Mouse (Mus musculus) lung, embryonic 16.5 days (tissue): ENCODE data around the gene S100a8. TPM values are rescaled to one million over a fixed set of nuclear protein-coding genes. Genes with fewer than 3 reads are reported as not detected.

ENCODE experiments used
- ATAC-seq: fragments of 200-750 bp; cut with Nextera tagmentation; 2 replicates; pipeline ENCODE4 v1.8.0; 2017; ENCODE audit warnings: low read depth, mild to moderate bottlenecking, moderate library complexity
- H3K27ac ChIP-seq: fragments of 300-500 bp; sonication (generic); 2 replicates; pipeline ENCODE4 v1.5.1; 2014; ENCODE audit warnings: mild to moderate bottlenecking, control low read depth, low read length
- H3K27me3 ChIP-seq: fragments of 300-500 bp; sonication (generic); 2 replicates; pipeline ENCODE4 v1.6.1; 2014; ENCODE audit warnings: low read depth, low read length, mixed read lengths; ENCODE audit not compliant: control insufficient read depth, insufficient read depth
- H3K36me3 ChIP-seq: fragments of 300-500 bp; sonication (generic); 2 replicates; pipeline ENCODE4 v1.6.1; 2014; ENCODE audit warnings: low read length; ENCODE audit not compliant: control insufficient read depth, insufficient read depth
- H3K4me1 ChIP-seq: fragments of 300-500 bp; sonication (generic); replicated peaks from 2 replicates; pipeline ENCODE4 v1.6.1; 2014; ENCODE audit warnings: low read length, mixed read lengths; ENCODE audit not compliant: control insufficient read depth, insufficient read depth
- H3K4me2 ChIP-seq: fragments of 300-500 bp; sonication (generic); 2 replicates; pipeline ENCODE4 v1.6.1; 2014; ENCODE audit warnings: low read depth, low read length, control low read depth
- H3K4me3 ChIP-seq: fragments of 300-500 bp; sonication (generic); 2 replicates; pipeline ENCODE4 v1.5.1; 2014; ENCODE audit warnings: mild to moderate bottlenecking, low read length, control low read depth
- H3K9ac ChIP-seq: fragments of 300-500 bp; sonication (generic); 2 replicates; pipeline ENCODE4 v1.6.1; 2014; ENCODE audit warnings: low read length, control low read depth
- H3K9me3 ChIP-seq: fragments of 300-500 bp; sonication (generic); 2 replicates; pipeline ENCODE4 v1.6.1; 2016; ENCODE audit warnings: low read length; ENCODE audit not compliant: control insufficient read depth
- WGBS: fragments of 180-500 bp; shearing (Covaris S2); extraction: QIAGEN DNeasy Blood & Tissue Kit; methylation state at CpG from one replicate; pipeline ENCODE4 v1.1.7; 2014; 5-methylcytosine and 5-hydroxymethylcytosine counted together
- polyA plus RNA-seq: library from polyadenylated mRNA; unstranded; fragments of >200 nt; fragmentation: Nextera tagmentation; extraction: Ambion mirVana; gene quantifications from 2 replicates; pipeline ENCODE4 v1.2.1, GENCODE M21; 2015

S100a8 gene
- polyA plus RNA-seq = 27.3 and 53.3 TPM in 2 replicates

- Histone ChIP-seq H3K36me3 (no peaks in the 10 kb centered on the region), H3K27me3 (no peaks in the 10 kb centered on the region), H3K27ac (no peak within 1 kb of the TSS), H3K9me3 (no peaks in the 10 kb centered on the region), H3K4me2 (no peak within 1 kb of the TSS), H3K4me1 (no peaks in the 10 kb centered on the region), H3K9ac (no peak within 1 kb of the TSS), H3K4me3 (no peak within 1 kb of the TSS)
- 51% methylated on average over 8 of the region's 8 CpGs for WGBS
- ATAC-seq = peak; percentile 59; the same call in 1 of the 2 replicates
Measured at GRCm38 (mm10) chr3:90668846-90669245, at the start of gene S100a8. TSS of gene S100a8 (plus strand) at chr3:90668978.

- WGBS = 38% methylated on average over 7 of the region's 7 CpGs
- no peak overlapping the region for H3K4me3 ChIP-seq
- ATAC-seq = no peak
- H3K27ac ChIP-seq = no peak overlapping the region
- no peaks in the 10 kb centered on the region for H3K36me3 ChIP-seq
- no peaks in the 10 kb centered on the region; the same call in 1 of the 2 replicates for H3K9me3 ChIP-seq
- no peak overlapping the region for H3K4me2 ChIP-seq
- no peak overlapping the region for H3K9ac ChIP-seq
- H3K4me1 ChIP-seq = peaks cover 4% of the 10 kb centered on the region
- H3K27me3 ChIP-seq = no peaks in the 10 kb centered on the region
Measured at GRCm38 (mm10) chr3:90621552-90621951, 47.2 kb upstream of the S100a8 start.

GRCm38 (mm10) chr3:90623435-90624071, 45.2 kb upstream of the S100a8 start:
- peak; percentile 47 for ATAC-seq
- Histone ChIP-seq H3K4me2 (no peak overlapping the region), H3K4me3 (no peak overlapping the region), H3K36me3 (no peaks in the 10 kb centered on the region), H3K27me3 (no peaks in the 10 kb centered on the region), H3K27ac (no peak overlapping the region; the same call in 1 of the 2 replicates), H3K9ac (no peak overlapping the region), H3K4me1 (peaks cover 4% of the 10 kb centered on the region), H3K9me3 (no peaks in the 10 kb centered on the region)
- 11% methylated on average over 2 of the region's 2 CpGs for WGBS

GRCm38 (mm10) chr3:90625496-90625895, 43.3 kb upstream of the S100a8 start:
- no peak for ATAC-seq
- Histone ChIP-seq H3K27me3 (no peaks in the 10 kb centered on the region), H3K9ac (no peak overlapping the region), H3K36me3 (no peaks in the 10 kb centered on the region), H3K4me3 (no peak overlapping the region), H3K4me2 (no peak overlapping the region), H3K4me1 (peaks cover 4% of the 10 kb centered on the region), H3K27ac (no peak overlapping the region; the same call in 1 of the 2 replicates), H3K9me3 (no peaks in the 10 kb centered on the region)
- 69% methylated on average over 5 of the region's 5 CpGs for WGBS

GRCm38 (mm10) chr3:90626266-90627021, 42.3 kb upstream of the S100a8 start:
- ATAC-seq = peak; percentile 51; the same call in 1 of the 2 replicates
- peak overlapping the region; percentile 72 for H3K27ac ChIP-seq

GRCm38 (mm10) chr3:90627366-90627765, 41.4 kb upstream of the S100a8 start:
- Histone ChIP-seq H3K9ac (no peak overlapping the region), H3K27me3 (no peaks in the 10 kb centered on the region), H3K36me3 (no peaks in the 10 kb centered on the region), H3K9me3 (no peaks in the 10 kb centered on the region), H3K4me1 (peaks cover 4% of the 10 kb centered on the region), H3K4me3 (no peak overlapping the region), H3K27ac (peak overlapping the region; percentile 72), H3K4me2 (no peak overlapping the region)
- ATAC-seq = no peak
- 80% methylated on average over 5 of the region's 5 CpGs for whole genome bisulfite sequencing

More at GRCm38 (mm10) chr3:90626266-90627021, 42.3 kb upstream of the S100a8 start:
- H3K4me2 ChIP-seq = no peak overlapping the region
- no peaks in the 10 kb centered on the region for H3K27me3 ChIP-seq
- H3K9ac ChIP-seq = no peak overlapping the region
- WGBS = 30% methylated on average over 9 of the region's 9 CpGs
- peaks cover 4% of the 10 kb centered on the region for H3K4me1 ChIP-seq
- no peaks in the 10 kb centered on the region for H3K9me3 ChIP-seq
- H3K4me3 ChIP-seq = no peak overlapping the region
- no peaks in the 10 kb centered on the region for H3K36me3 ChIP-seq

- H3K4me3 ChIP-seq = no peak overlapping the region
- H3K27me3 ChIP-seq = no peaks in the 10 kb centered on the region
- no peak for ATAC-seq
- no peak overlapping the region for H3K4me2 ChIP-seq
- no peak overlapping the region for H3K27ac ChIP-seq
- no peaks in the 10 kb centered on the region for H3K36me3 ChIP-seq
- WGBS = 54% methylated on average over 4 of the region's 4 CpGs
- H3K9me3 ChIP-seq = no peaks in the 10 kb centered on the region
- H3K4me1 ChIP-seq = peaks cover 4% of the 10 kb centered on the region
- H3K9ac ChIP-seq = no peak overlapping the region
Measured at GRCm38 (mm10) chr3:90627807-90628206, 41.0 kb upstream of the S100a8 start.

- Histone ChIP-seq H3K9ac (no peak overlapping the region), H3K27me3 (no peaks in the 10 kb centered on the region), H3K4me2 (no peak overlapping the region), H3K9me3 (no peaks in the 10 kb centered on the region), H3K27ac (no peak overlapping the region), H3K4me1 (no peaks in the 10 kb centered on the region; the same call in 1 of the 2 replicates), H3K4me3 (no peak overlapping the region), H3K36me3 (no peaks in the 10 kb centered on the region)
- WGBS = 61% methylated on average over 2 of the region's 2 CpGs
- ATAC-seq = no peak
Measured at GRCm38 (mm10) chr3:90629298-90629697, 39.5 kb upstream of the S100a8 start.

GRCm38 (mm10) chr3:90631984-90632383, 36.8 kb upstream of the S100a8 start:
- Histone ChIP-seq H3K27ac (no peak overlapping the region), H3K4me3 (no peak overlapping the region), H3K4me1 (no peaks in the 10 kb centered on the region), H3K27me3 (no peaks in the 10 kb centered on the region), H3K9me3 (no peaks in the 10 kb centered on the region), H3K9ac (no peak overlapping the region), H3K36me3 (no peaks in the 10 kb centered on the region), H3K4me2 (no peak overlapping the region)
- no peak for ATAC-seq
- 70% methylated on average over 2 of the region's 2 CpGs for WGBS
